Comparison of ENCODE assay signal across 18 mouse cellular contexts in genomic region chr9:107481340-107481739, GRCm38 (mm10). TPM values are rescaled to one million over a fixed set of nuclear protein-coding genes. Genes with fewer than 3 reads are reported as not detected.
A peak's percentile ranks its signal among the peaks of the same experiment; 100 is the strongest.
DNase-seq lines count a peak whose midpoint lies in the region; ATAC-seq and TF ChIP-seq lines count a peak whose summit lies in the region.
"Had no signal": no experiment of that assay in that cellular context is flagged by ENCODE, and none has a peak within 500 bp of the region (broad histone marks: within the 10 kb centered on the region; RNA-seq: fewer than 3 reads in every experiment).

No protein-coding gene starts in this region.

- no peak for TF ChIP-seq CTCF in gastrocnemius, adult 2 months (IDR thresholded peaks at IDR 0.05)

- peaks cover 40% of the 10 kb centered on the region for H3K27me3 ChIP-seq in midbrain, embryonic 10.5 days (ENCODE audit: low read depth, poor library complexity, severe bottlenecking)
- H3K27me3 ChIP-seq in midbrain, embryonic 11.5 days (ENCODE audit: control insufficient read depth, insufficient read depth, low read length) = no peaks in the 10 kb centered on the region; the same call in 1 of the 2 replicates
- H3K27me3 ChIP-seq in forebrain, embryonic 16.5 days (replicated peaks; ENCODE audit: control insufficient read depth, insufficient read depth, low read length) = 0 out of 2 replicates have a peak, but pooled peaks cover 3% of the 10 kb centered on the region
- H3K27me3 ChIP-seq in limb, embryonic 12.5 days = peaks cover 85% of the 10 kb centered on the region
- no peaks in the 10 kb centered on the region for H3K27me3 ChIP-seq in neural tube, embryonic 14.5 days (ENCODE audit: control insufficient read depth, insufficient read depth, low read length)

- H3K4me3 ChIP-seq in midbrain, embryonic 10.5 days = no peak overlapping the region
- H3K4me3 ChIP-seq in midbrain, embryonic 11.5 days (ENCODE audit: low read depth, low read length) = no peak overlapping the region
- H3K4me3 ChIP-seq in forebrain, embryonic 16.5 days (replicated peaks; ENCODE audit: low read length) = no peak overlapping the region
- H3K4me3 ChIP-seq in limb, embryonic 12.5 days (replicated peaks) = no peak overlapping the region
- no peak overlapping the region for H3K4me3 ChIP-seq in neural tube, embryonic 14.5 days (ENCODE audit: low read depth, low read length)
- no peak overlapping the region for H3K4me3 ChIP-seq in gastrocnemius, adult 2 months
- H3K4me3 ChIP-seq: heart, embryonic 12.5 days had no signal

- no peak overlapping the region for H3K4me2 ChIP-seq in midbrain, embryonic 11.5 days
- no peak overlapping the region for H3K4me2 ChIP-seq in forebrain, embryonic 16.5 days (ENCODE audit: low read length)
- peak overlapping the region; percentile 43; the same call in 1 of the 2 replicates for H3K4me2 ChIP-seq in limb, embryonic 12.5 days
- no peak overlapping the region for H3K4me2 ChIP-seq in neural tube, embryonic 14.5 days (ENCODE audit: low read depth, low read length)
- H3K4me2 ChIP-seq: heart, embryonic 12.5 days; lung, embryonic 14.5 days had no signal

- peak; percentile 20 for DNase-seq in midbrain, embryonic 10.5 days (ENCODE audit: low spot score)
- DNase-seq in midbrain, embryonic 11.5 days (ENCODE audit: low spot score, missing footprints) = no peak
- DNase-seq in ovary, postnatal 10 days (ENCODE audit: low spot score) = no peak
- no peak for DNase-seq in gastrocnemius, adult 2 months
- DNase-seq in kidney, postnatal 4 days = no peak
- DNase-seq: cerebellum, adult 11-12 months; gastrocnemius, postnatal 25 days; heart, postnatal 4 days; kidney, adult 18-20 months; layer of hippocampus, postnatal 36 days; liver; lung, embryonic 14.5 days had no signal

- peaks cover 59% of the 10 kb centered on the region for H3K4me1 ChIP-seq in midbrain, embryonic 10.5 days
- H3K4me1 ChIP-seq in midbrain, embryonic 11.5 days (ENCODE audit: control insufficient read depth, insufficient read depth, low read length) = peaks cover 32% of the 10 kb centered on the region
- H3K4me1 ChIP-seq in forebrain, embryonic 16.5 days (replicated peaks; ENCODE audit: control insufficient read depth, insufficient read depth, low read length) = peaks cover 55% of the 10 kb centered on the region
- peaks cover 38% of the 10 kb centered on the region for H3K4me1 ChIP-seq in limb, embryonic 12.5 days (replicated peaks)
- H3K4me1 ChIP-seq in neural tube, embryonic 14.5 days (ENCODE audit: control insufficient read depth, insufficient read depth, low read length) = peaks cover 51% of the 10 kb centered on the region

- 24% methylated on average over 16 of the region's 16 CpGs for WGBS in midbrain, embryonic 10.5 days
- WGBS in midbrain, embryonic 11.5 days = 24% methylated on average over 16 of the region's 16 CpGs
- whole genome bisulfite sequencing in forebrain, embryonic 16.5 days = 9% methylated on average over 15 of the region's 16 CpGs
- WGBS in limb, embryonic 12.5 days = 25% methylated on average over 16 of the region's 16 CpGs
- 17% methylated on average over 16 of the region's 16 CpGs for WGBS in neural tube, embryonic 14.5 days

- H3K36me3 ChIP-seq in midbrain, embryonic 10.5 days = no peaks in the 10 kb centered on the region
- H3K36me3 ChIP-seq in midbrain, embryonic 11.5 days (ENCODE audit: control insufficient read depth, insufficient read depth, low read length) = no peaks in the 10 kb centered on the region
- H3K36me3 ChIP-seq in forebrain, embryonic 16.5 days (ENCODE audit: control insufficient read depth, insufficient read depth) = no peaks in the 10 kb centered on the region
- no peaks in the 10 kb centered on the region for H3K36me3 ChIP-seq in limb, embryonic 12.5 days
- no peaks in the 10 kb centered on the region for H3K36me3 ChIP-seq in neural tube, embryonic 14.5 days (ENCODE audit: control insufficient read depth, insufficient read depth, low read length)
- H3K36me3 ChIP-seq: heart, embryonic 12.5 days had no signal

- no peaks in the 10 kb centered on the region for H3K9me3 ChIP-seq in midbrain, embryonic 10.5 days (replicated peaks)
- H3K9me3 ChIP-seq in midbrain, embryonic 11.5 days (ENCODE audit: control insufficient read depth, low read length) = no peaks in the 10 kb centered on the region
- H3K9me3 ChIP-seq in forebrain, embryonic 16.5 days (ENCODE audit: control insufficient read depth, low read length) = no peaks in the 10 kb centered on the region
- H3K9me3 ChIP-seq in limb, embryonic 12.5 days = no peaks in the 10 kb centered on the region
- H3K9me3 ChIP-seq in neural tube, embryonic 14.5 days (ENCODE audit: control insufficient read depth, low read length) = no peaks in the 10 kb centered on the region
- H3K9me3 ChIP-seq: heart, embryonic 12.5 days had no signal

- H3K9ac ChIP-seq in midbrain, embryonic 11.5 days (ENCODE audit: low read length) = no peak overlapping the region
- H3K9ac ChIP-seq in forebrain, embryonic 16.5 days (replicated peaks; ENCODE audit: low read depth, low read length) = no peak overlapping the region
- H3K9ac ChIP-seq in limb, embryonic 12.5 days (replicated peaks) = no peak overlapping the region
- 0 out of 2 replicates have a peak overlapping the region, but pooled peaks have one; percentile 11 for H3K9ac ChIP-seq in neural tube, embryonic 14.5 days (replicated peaks; ENCODE audit: low read depth, low read length)
- H3K9ac ChIP-seq: heart, embryonic 12.5 days; lung, embryonic 14.5 days had no signal

- intact Hi-C loops in gastrocnemius, adult 2 months (cut with DNase I) = no loop called here

- H3K27ac ChIP-seq in midbrain, embryonic 10.5 days (replicated peaks) = peak overlapping the region; percentile 74
- no peak overlapping the region for H3K27ac ChIP-seq in midbrain, embryonic 11.5 days (ENCODE audit: low read depth, low read length)
- peak overlapping the region; percentile 1; the same call in 1 of the 2 replicates for H3K27ac ChIP-seq in forebrain, embryonic 16.5 days (ENCODE audit: low read length)
- H3K27ac ChIP-seq in limb, embryonic 12.5 days = peak overlapping the region; percentile 89
- H3K27ac ChIP-seq in neural tube, embryonic 14.5 days (ENCODE audit: low read depth, low read length) = peak overlapping the region; percentile 90
- H3K27ac ChIP-seq in gastrocnemius, adult 2 months = no peak overlapping the region
- H3K27ac ChIP-seq: macrophage had no signal

- ATAC-seq in midbrain, embryonic 11.5 days (ENCODE audit: low FRiP score) = no peak
- no peak for ATAC-seq in forebrain, embryonic 16.5 days
- no peak for ATAC-seq in limb, embryonic 12.5 days (ENCODE audit: insufficient number of reproducible peaks, insufficient read depth, low FRiP score, low TSS enrichment, low read depth)
- no peak for ATAC-seq in neural tube, embryonic 14.5 days (ENCODE audit: low read depth)
- ATAC-seq: Patski had no signal

RNA-seq across cellular contexts. Expression of gene Tmem115, which starts 52.4 kb away (rescaled TPM):
- polyA plus RNA-seq in midbrain, embryonic 10.5 days (2016; fragmentation: Nextera tagmentation; extraction: Ambion mirVana) = 38.6 and 39.5 TPM in 2 replicates
- 40.9 and 44.6 TPM in 2 replicates for polyA plus RNA-seq in midbrain, embryonic 11.5 days (2014; fragmentation: Nextera tagmentation; extraction: Ambion mirVana)
- 41.9 and 44.5 TPM in 2 replicates for polyA plus RNA-seq in forebrain, embryonic 16.5 days (2015; fragmentation: Nextera tagmentation; extraction: Ambion mirVana)
- polyA plus RNA-seq in limb, embryonic 12.5 days (2016; fragmentation: Nextera tagmentation; extraction: Ambion mirVana) = 47.0 and 47.7 TPM in 2 replicates
- 47.7 and 48.7 TPM in 2 replicates for polyA plus RNA-seq in neural tube, embryonic 14.5 days (2014; fragmentation: Nextera tagmentation; extraction: Ambion mirVana)
- 10 to 100 TPM; 16.6 to 17.3 TPM for total RNA-seq in gastrocnemius, adult 2 months (2021)

Comparison
In these comparisons a context has a peak if more than half of its experiments do, and no peak if none do; other contexts are left out.
1. H3K27ac ChIP-seq: peak in midbrain, embryonic 10.5 days (single experiment), forebrain, embryonic 16.5 days (single experiment), limb, embryonic 12.5 days (single experiment) and neural tube, embryonic 14.5 days (single experiment); none in midbrain, embryonic 11.5 days (single experiment) and gastrocnemius, adult 2 months (single experiment).